Mouse (Mus musculus) hindbrain, embryonic 14.5 days (tissue): ENCODE results near the gene Slc26a8. TPM values are rescaled to one million over a fixed set of nuclear protein-coding genes. Genes with fewer than 3 reads are reported as not detected.

ENCODE experiments used
- ATAC-seq: fragments of 200-750 bp; cut with Nextera tagmentation; 2 replicates; pipeline ENCODE4 v1.8.0; 2017; ENCODE audit warnings: moderate number of reproducible peaks, mild to moderate bottlenecking, moderate TSS enrichment, moderate library complexity; ENCODE audit not compliant: low FRiP score
- DNase-seq: peaks from one replicate; pipeline ENCODE4 v3.0.0-alpha.2; 2015; ENCODE audit warnings: low spot score
- H3K27ac ChIP-seq: fragments of 300-500 bp; sonication (generic); 2 replicates; pipeline ENCODE4 v1.5.1; 2014; ENCODE audit warnings: mild to moderate bottlenecking, moderate library complexity
- H3K27me3 ChIP-seq: fragments of 300-500 bp; sonication (generic); 2 replicates; pipeline ENCODE4 v1.6.1; 2014; ENCODE audit warnings: mild to moderate bottlenecking, low read length, mixed read lengths; ENCODE audit not compliant: control insufficient read depth, insufficient read depth
- H3K36me3 ChIP-seq: fragments of 300-500 bp; sonication (generic); replicated peaks from 2 replicates; pipeline ENCODE4 v1.6.1; 2014; ENCODE audit not compliant: control insufficient read depth, insufficient read depth
- H3K4me1 ChIP-seq: fragments of 300-500 bp; sonication (generic); replicated peaks from 2 replicates; pipeline ENCODE4 v1.6.1; 2014; ENCODE audit warnings: antibody characterized with exemption, low read length, mixed read lengths; ENCODE audit not compliant: control insufficient read depth, insufficient read depth
- H3K4me2 ChIP-seq: fragments of 300-500 bp; sonication (generic); replicated peaks from 2 replicates; pipeline ENCODE4 v1.6.1; 2014; ENCODE audit warnings: mild to moderate bottlenecking, moderate library complexity
- H3K4me3 ChIP-seq: fragments of 300-500 bp; sonication (generic); replicated peaks from 2 replicates; pipeline ENCODE4 v1.5.1; 2014; ENCODE audit warnings: mild to moderate bottlenecking, low read length
- H3K9ac ChIP-seq: fragments of 300-500 bp; sonication (generic); 2 replicates; pipeline ENCODE4 v1.6.1; 2014
- H3K9me3 ChIP-seq: fragments of 300-500 bp; sonication (generic); 2 replicates; pipeline ENCODE4 v1.6.1; 2016; ENCODE audit warnings: low read length; ENCODE audit not compliant: control insufficient read depth
- WGBS: fragments of 180-500 bp; shearing (Covaris S2); extraction: QIAGEN DNeasy Blood & Tissue Kit; methylation state at CpG from one replicate; pipeline ENCODE4 v1.1.7; 2014; 5-methylcytosine and 5-hydroxymethylcytosine counted together
- polyA plus RNA-seq: library from polyadenylated mRNA; unstranded; fragments of >200 nt; fragmentation: Nextera tagmentation; extraction: Ambion mirVana; gene quantifications from 2 replicates; pipeline ENCODE4 v1.2.1, GENCODE M21; 2014

The Slc26a8 gene
- polyA plus RNA-seq, 1 experiment from 2014 or later = 1.8 TPM

GRCm38 (mm10) chr17:28694078-28694477 is 4.0 kb upstream of the Slc26a8 start:
- ATAC-seq = no peak
- Histone ChIP-seq H3K4me1 (peaks cover 24% of the 10 kb centered on the region), H3K4me3 (no peak overlapping the region), H3K9me3 (no peaks in the 10 kb centered on the region), H3K9ac (no peak overlapping the region), H3K27ac (no peak overlapping the region), H3K36me3 (no peaks in the 10 kb centered on the region), H3K4me2 (no peak overlapping the region), H3K27me3 (peaks cover 7% of the 10 kb centered on the region)
- no peak for DNase-seq
- WGBS = 79% methylated on average over 2 of the region's 2 CpGs

GRCm38 (mm10) chr17:28693086-28693485 is 3.1 kb upstream of the Slc26a8 start:
- DNase-seq (no peak), ATAC-seq (no peak)
- Histone ChIP-seq H3K9ac (peak overlapping the region; percentile 97), H3K9me3 (no peaks in the 10 kb centered on the region), H3K4me3 (peak overlapping the region; percentile 99), H3K4me1 (peaks cover 24% of the 10 kb centered on the region), H3K4me2 (peak overlapping the region; percentile 77), H3K36me3 (no peaks in the 10 kb centered on the region), H3K27me3 (peaks cover 9% of the 10 kb centered on the region), H3K27ac (no peak overlapping the region)
- 51% methylated on average over 3 of the region's 3 CpGs for WGBS

GRCm38 (mm10) chr17:28692341-28692710 is 2.3 kb upstream of the Slc26a8 start:
- Histone ChIP-seq H3K4me1 (peaks cover 18% of the 10 kb centered on the region), H3K4me3 (peak overlapping the region; percentile 99), H3K4me2 (peak overlapping the region; percentile 77), H3K9me3 (no peaks in the 10 kb centered on the region), H3K36me3 (no peaks in the 10 kb centered on the region), H3K9ac (peak overlapping the region; percentile 97), H3K27me3 (peaks cover 9% of the 10 kb centered on the region), H3K27ac (peak overlapping the region; percentile 96)
- WGBS = under 1% methylated on average over 18 of the region's 18 CpGs
- DNase-seq (no peak), ATAC-seq (no peak)

- DNase-seq (no peak), ATAC-seq (peak; percentile 41)
- Histone ChIP-seq H3K4me3 (peak overlapping the region; percentile 99), H3K36me3 (no peaks in the 10 kb centered on the region), H3K9me3 (no peaks in the 10 kb centered on the region), H3K27me3 (peaks cover 9% of the 10 kb centered on the region), H3K4me2 (peak overlapping the region; percentile 77), H3K27ac (peak overlapping the region; percentile 96), H3K4me1 (peaks cover 15% of the 10 kb centered on the region), H3K9ac (peak overlapping the region; percentile 97)
- WGBS = under 1% methylated on average over 53 of the region's 53 CpGs
Measured at GRCm38 (mm10) chr17:28691687-28692340, 1.8 kb upstream of the Slc26a8 start.

GRCm38 (mm10) chr17:28690776-28691686 is 998 bp upstream of the Slc26a8 start, which contains the start of gene Mapk14:
TSS of gene Mapk14 (plus strand) at chr17:28691329.
- under 1% methylated on average over 61 of the region's 86 CpGs for WGBS

GRCm38 (mm10) chr17:28687354-28687753 is 2.7 kb downstream of the Slc26a8 start:
- no peaks in the 10 kb centered on the region for H3K36me3 ChIP-seq
- no peak overlapping the region for H3K9ac ChIP-seq
- no peaks in the 10 kb centered on the region for H3K4me1 ChIP-seq
- H3K27me3 ChIP-seq = peaks cover 9% of the 10 kb centered on the region
- WGBS = 52% methylated on average over 4 of the region's 4 CpGs
- no peak overlapping the region for H3K27ac ChIP-seq
- DNase-seq = no peak
- H3K4me2 ChIP-seq = no peak overlapping the region
- H3K9me3 ChIP-seq = no peaks in the 10 kb centered on the region
- ATAC-seq = no peak
- H3K4me3 ChIP-seq = no peak overlapping the region

More at GRCm38 (mm10) chr17:28690776-28691686, 998 bp upstream of the Slc26a8 start, which contains the start of gene Mapk14:
- H3K27me3 ChIP-seq = peaks cover 9% of the 10 kb centered on the region
- H3K4me3 ChIP-seq = peak within 1 kb of the TSS; percentile 99
- ATAC-seq (peak; percentile 94), DNase-seq (peak; percentile 98)
- peak within 1 kb of the TSS; percentile 97 for H3K9ac ChIP-seq
- H3K4me2 ChIP-seq = peak within 1 kb of the TSS; percentile 77
- H3K9me3 ChIP-seq = no peaks in the 10 kb centered on the region
- peak within 1 kb of the TSS; percentile 96 for H3K27ac ChIP-seq
- peaks cover 15% of the 10 kb centered on the region for H3K4me1 ChIP-seq
- H3K36me3 ChIP-seq = no peaks in the 10 kb centered on the region

- 74% methylated on average over 19 of the region's 19 CpGs for WGBS
- Histone ChIP-seq H3K4me1 (no peaks in the 10 kb centered on the region), H3K27me3 (peaks cover 7% of the 10 kb centered on the region), H3K27ac (no peak overlapping the region), H3K36me3 (no peaks in the 10 kb centered on the region), H3K4me3 (no peak overlapping the region), H3K9me3 (no peaks in the 10 kb centered on the region), H3K9ac (no peak overlapping the region), H3K4me2 (no peak overlapping the region)
- DNase-seq = no peak
- ATAC-seq = no peak
Measured at GRCm38 (mm10) chr17:28684631-28685030, 5.4 kb downstream of the Slc26a8 start.

- ATAC-seq (no peak), DNase-seq (no peak)
- H3K4me2 ChIP-seq = no peak overlapping the region
- 62% methylated on average over 1 of the region's 1 CpGs for WGBS
- no peaks in the 10 kb centered on the region for H3K27me3 ChIP-seq
- H3K4me1 ChIP-seq = no peaks in the 10 kb centered on the region
- no peaks in the 10 kb centered on the region for H3K9me3 ChIP-seq
- no peak overlapping the region for H3K27ac ChIP-seq
- no peak overlapping the region for H3K4me3 ChIP-seq
- no peaks in the 10 kb centered on the region for H3K36me3 ChIP-seq
- H3K9ac ChIP-seq = no peak overlapping the region
Measured at GRCm38 (mm10) chr17:28683601-28684000, 6.4 kb downstream of the Slc26a8 start.

GRCm38 (mm10) chr17:28682311-28683084 is 7.5 kb downstream of the Slc26a8 start:
- no peaks in the 10 kb centered on the region for H3K4me1 ChIP-seq
- ATAC-seq = no peak

More at GRCm38 (mm10) chr17:28682311-28683084, 7.5 kb downstream of the Slc26a8 start:
- 86% methylated on average over 13 of the region's 13 CpGs for WGBS
- no peak for DNase-seq
- H3K27ac ChIP-seq = no peak overlapping the region
- no peaks in the 10 kb centered on the region for H3K36me3 ChIP-seq
- H3K9ac ChIP-seq = no peak overlapping the region
- H3K4me2 ChIP-seq = no peak overlapping the region
- H3K4me3 ChIP-seq = no peak overlapping the region
- H3K27me3 ChIP-seq = no peaks in the 10 kb centered on the region
- H3K9me3 ChIP-seq = no peaks in the 10 kb centered on the region
